Comparison of ENCODE assay signal across 10 mouse cellular contexts in genomic region chr9:96704935-96705334, GRCm38 (mm10). TPM values are rescaled to one million over a fixed set of nuclear protein-coding genes. Genes with fewer than 3 reads are reported as not detected.
DNase-seq lines count a peak whose midpoint lies in the region; ATAC-seq and TF ChIP-seq lines count a peak whose summit lies in the region.
"Had no signal": no experiment of that assay in that cellular context is flagged by ENCODE, and none has a peak within 500 bp of the region (broad histone marks: within the 10 kb centered on the region; RNA-seq: fewer than 3 reads in every experiment).

No protein-coding gene starts in this region.

- no peak overlapping the region for H3K4me2 ChIP-seq in intestine, postnatal 0 days (replicated peaks; ENCODE audit: low read depth)
- H3K4me2 ChIP-seq: neural tube, embryonic 12.5 days had no signal

- TF ChIP-seq POLR2A in cerebellum, adult 2 months (IDR thresholded peaks at IDR 0.05; ENCODE audit: borderline replicate concordance, insufficient read depth, low read length) = no peak
- TF ChIP-seq POLR2A in kidney, adult 2 months (IDR thresholded peaks at IDR 0.05; ENCODE audit: low read depth, low read length) = no peak

- no peak for DNase-seq in cerebellum, adult 2 months
- no peak for DNase-seq in cerebellum, postnatal 14 days
- DNase-seq in kidney, adult 2 months = peak; percentile 55
- DNase-seq in kidney, adult 11 months = no peak
- DNase-seq in CD4-positive helper T cell, adult 2 months (ENCODE audit: low read depth, low spot score) = peak; percentile 76
- DNase-seq in adipocyte (ENCODE audit: low spot score) = no peak
- DNase-seq in ovary, postnatal 36 days (ENCODE audit: low spot score) = no peak
- DNase-seq: forebrain, postnatal 0 days had no signal

- no peaks in the 10 kb centered on the region for H3K36me3 ChIP-seq in kidney, adult 2 months (ENCODE audit: control insufficient read depth, insufficient read depth, low read length)
- peaks cover 20% of the 10 kb centered on the region for H3K36me3 ChIP-seq in intestine, postnatal 0 days (ENCODE audit: control insufficient read depth, insufficient read depth)

- H3K4me3 ChIP-seq in cerebellum, adult 2 months (replicated peaks; ENCODE audit: insufficient read depth, low read depth, low read length) = no peak overlapping the region
- H3K4me3 ChIP-seq in kidney, adult 2 months (ENCODE audit: insufficient read depth, low read depth, low read length) = no peak overlapping the region
- H3K4me3 ChIP-seq in intestine, postnatal 0 days (ENCODE audit: low read depth, low read length) = no peak overlapping the region
- H3K4me3 ChIP-seq: neural tube, embryonic 12.5 days had no signal

- peaks cover 40% of the 10 kb centered on the region for H3K4me1 ChIP-seq in cerebellum, adult 2 months (ENCODE audit: control insufficient read depth, insufficient read depth, low read length)
- H3K4me1 ChIP-seq in kidney, adult 2 months (ENCODE audit: control insufficient read depth, insufficient read depth, low read length) = peaks cover 27% of the 10 kb centered on the region
- H3K4me1 ChIP-seq in intestine, postnatal 0 days (replicated peaks; ENCODE audit: control insufficient read depth, insufficient read depth, low read length) = no peaks in the 10 kb centered on the region

- ATAC-seq in intestine, postnatal 0 days = no peak

- no peak overlapping the region for H3K9ac ChIP-seq in intestine, postnatal 0 days (ENCODE audit: low read depth, low read length)
- H3K9ac ChIP-seq: forebrain, postnatal 0 days; neural tube, embryonic 12.5 days had no signal

- no peak for TF ChIP-seq CTCF in cerebellum, adult 2 months (IDR thresholded peaks at IDR 0.05; ENCODE audit: borderline replicate concordance, insufficient read depth, low read depth, low read length)
- no peak for TF ChIP-seq CTCF in kidney, adult 2 months (conservative IDR thresholded peaks at IDR 0.05; ENCODE audit: insufficient read depth, insufficient read length, low read depth, low read length)
- no peak for TF ChIP-seq CTCF in intestine, postnatal 0 days (IDR thresholded peaks at IDR 0.05; ENCODE audit: low read depth)

- WGBS in cerebellum, adult 2 months = 93% methylated on average over 9 of the region's 9 CpGs
- WGBS in kidney, adult 2 months = 62% methylated on average over 9 of the region's 9 CpGs
- WGBS in intestine, postnatal 0 days = 84% methylated on average over 9 of the region's 9 CpGs

- H3K9me3 ChIP-seq in intestine, postnatal 0 days (ENCODE audit: control insufficient read depth) = no peaks in the 10 kb centered on the region

- H3K27ac ChIP-seq in cerebellum, adult 2 months (ENCODE audit: insufficient read depth, low read length) = peak overlapping the region; percentile 82
- H3K27ac ChIP-seq in kidney, adult 2 months (ENCODE audit: insufficient read depth, low read depth, low read length) = peak overlapping the region; percentile 89
- peak overlapping the region; percentile 76 for H3K27ac ChIP-seq in intestine, postnatal 0 days (ENCODE audit: low read depth, low read length)
- H3K27ac ChIP-seq: neural tube, embryonic 12.5 days had no signal

- no peaks in the 10 kb centered on the region for H3K27me3 ChIP-seq in cerebellum, adult 2 months (ENCODE audit: control insufficient read depth, insufficient read depth, low read length)
- no peaks in the 10 kb centered on the region for H3K27me3 ChIP-seq in kidney, adult 2 months (replicated peaks; ENCODE audit: control insufficient read depth, insufficient read depth, low read length)
- no peaks in the 10 kb centered on the region for H3K27me3 ChIP-seq in intestine, postnatal 0 days (replicated peaks; ENCODE audit: control insufficient read depth, insufficient read depth, low read length)
- H3K27me3 ChIP-seq: neural tube, embryonic 12.5 days had no signal

RNA-seq across cellular contexts. Expression of gene Zbtb38, which starts 47.7 kb away (rescaled TPM):
- polyA plus RNA-seq in cerebellum, adult 2 months (2012; rRNA removed) = 19.2 and 21.5 TPM in 2 replicates
- polyA plus RNA-seq in kidney, adult 2 months (2012; rRNA removed) = 10.2 and 12.9 TPM in 2 replicates
- polyA plus RNA-seq in intestine, postnatal 0 days (2015; fragmentation: Nextera tagmentation; extraction: Ambion mirVana) = 18.5 and 20.8 TPM in 2 replicates

Comparison
In these comparisons a context has a peak if more than half of its experiments do, and no peak if none do; other contexts are left out.
1. DNase-seq: peak in kidney, adult 2 months (single experiment) and CD4-positive helper T cell, adult 2 months (single experiment); none in cerebellum, adult 2 months (0 of 2), cerebellum, postnatal 14 days (0 of 2), kidney, adult 11 months (single experiment), adipocyte (single experiment) and ovary, postnatal 36 days (single experiment).
2. Peak in every context shown above with its lines, with median percentiles within 50 percentile points of each other: H3K27ac ChIP-seq.